Mouse (Mus musculus): Measurements from ENCODE around the gene Olfr403.
"Not testable (repeated sequence)": the region's sequence is repeated elsewhere in the genome, so short reads cannot be mapped to it uniquely, and the experiment has no call there.

Gene Olfr403

DNA sequence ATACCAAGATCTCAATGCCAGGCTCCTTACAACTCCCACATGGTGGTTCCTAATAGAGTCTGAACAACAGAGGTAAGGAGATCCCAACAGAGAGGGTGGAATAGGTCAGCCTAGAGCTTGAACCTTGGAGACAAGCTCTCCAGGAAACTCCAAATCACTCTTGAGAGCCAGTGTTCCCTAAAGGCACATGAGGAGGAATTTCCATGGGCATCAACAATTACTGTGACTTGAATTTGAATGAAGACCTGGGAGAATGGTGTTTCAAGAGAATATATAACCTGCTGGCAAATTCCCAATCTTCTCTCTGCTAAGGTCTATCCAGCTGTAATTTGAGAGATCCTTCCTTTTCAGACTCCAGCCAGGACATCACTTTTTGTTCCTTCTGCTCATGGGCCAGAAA, at the start of gene Olfr403:
Gene Olfr403 (plus strand): TSS at position 301 of the 400 bp plus-strand sequence.
- no peak for DNase-seq (ENCODE audit: low spot score in 2 of 2)

DNA sequence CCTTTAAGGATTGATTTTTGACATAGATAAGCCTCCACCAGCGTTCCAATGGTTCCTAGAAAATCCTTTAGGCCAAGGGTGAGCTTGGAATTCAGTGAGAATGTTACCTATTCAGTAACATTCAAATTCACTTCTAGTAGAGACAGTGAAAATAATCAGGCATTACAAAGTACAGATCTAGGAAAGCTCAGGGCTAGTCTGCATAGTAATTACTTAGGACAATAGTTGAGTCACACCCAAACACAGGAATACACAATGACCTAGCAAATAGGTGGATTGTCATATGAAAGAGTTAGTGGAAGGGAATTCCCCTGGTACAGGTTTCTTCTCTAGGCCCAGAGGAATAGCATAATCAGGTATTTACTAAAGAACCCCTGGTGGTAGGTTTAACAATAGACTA, 46.0 kb upstream of the Olfr403 start:
- not testable (repeated sequence) for DNase-seq (ENCODE audit: low spot score in 2 of 2)

DNA sequence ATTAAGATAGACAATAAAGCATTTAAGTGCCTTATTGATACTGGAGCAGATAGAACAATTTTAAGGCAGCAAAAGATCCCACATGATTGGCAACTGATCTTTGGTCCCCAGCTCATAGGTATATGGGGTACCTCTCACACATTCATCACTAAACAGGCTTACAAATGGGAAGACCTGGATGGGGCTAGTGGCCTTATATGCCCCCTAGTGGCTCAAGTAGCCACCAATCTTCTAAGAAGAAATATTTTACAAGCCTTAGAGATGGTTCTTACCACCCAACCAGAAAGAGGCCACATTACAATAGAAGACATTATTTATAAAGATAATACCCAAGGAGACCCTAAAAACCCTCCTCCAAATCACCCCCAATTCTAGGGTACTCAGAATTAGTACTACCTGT, 40.2 kb upstream of the Olfr403 start:
- DNase-seq (ENCODE audit: low spot score in 2 of 2): no peak

DNA sequence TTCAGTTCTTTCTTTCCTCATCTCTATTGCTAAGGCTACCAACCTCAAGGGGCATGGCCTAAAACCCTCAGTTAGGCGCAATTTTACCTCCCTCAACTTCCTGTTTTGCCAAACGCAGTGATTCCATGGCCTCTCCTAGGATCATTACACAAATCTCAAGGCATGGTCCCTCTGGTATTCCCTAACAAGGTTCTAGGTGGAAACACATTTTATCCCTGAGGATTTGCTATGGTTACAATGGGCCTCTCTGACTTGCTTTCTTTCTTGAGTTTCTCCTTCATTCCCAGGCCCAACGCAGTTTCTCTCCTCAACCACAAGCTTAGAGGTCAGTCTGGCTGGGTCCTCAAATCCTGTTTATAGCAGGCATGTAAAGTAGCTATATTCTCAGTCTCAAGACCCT, 32.8 kb upstream of the Olfr403 start, which contains the start of gene Olfr402:
Gene Olfr402 (plus strand): TSS at position 301 of the 400 bp plus-strand sequence.
- no peak for DNase-seq (ENCODE audit: low spot score in 2 of 2)

DNA sequence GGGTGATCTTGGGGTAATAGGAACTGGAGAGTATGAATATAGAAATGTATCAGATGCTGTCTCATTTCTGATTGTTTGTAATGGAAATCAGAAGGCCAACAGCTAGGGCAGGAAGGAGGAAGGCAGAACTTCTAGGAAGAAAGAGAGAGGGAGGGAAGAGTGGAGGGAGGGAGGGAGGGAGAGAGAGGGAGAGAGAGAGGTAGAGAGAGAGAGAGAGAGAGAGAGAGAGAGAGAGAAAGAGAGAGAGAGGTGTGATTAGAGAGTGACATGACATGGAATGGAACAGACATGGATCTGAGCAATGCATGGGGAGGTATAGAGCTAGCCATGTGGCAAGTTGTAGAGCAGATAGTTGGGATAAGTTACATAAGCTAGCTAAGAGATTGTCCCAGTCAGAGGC, 17.3 kb upstream of the Olfr403 start:
- DNase-seq (ENCODE audit: low spot score in 2 of 2): no peak

DNA sequence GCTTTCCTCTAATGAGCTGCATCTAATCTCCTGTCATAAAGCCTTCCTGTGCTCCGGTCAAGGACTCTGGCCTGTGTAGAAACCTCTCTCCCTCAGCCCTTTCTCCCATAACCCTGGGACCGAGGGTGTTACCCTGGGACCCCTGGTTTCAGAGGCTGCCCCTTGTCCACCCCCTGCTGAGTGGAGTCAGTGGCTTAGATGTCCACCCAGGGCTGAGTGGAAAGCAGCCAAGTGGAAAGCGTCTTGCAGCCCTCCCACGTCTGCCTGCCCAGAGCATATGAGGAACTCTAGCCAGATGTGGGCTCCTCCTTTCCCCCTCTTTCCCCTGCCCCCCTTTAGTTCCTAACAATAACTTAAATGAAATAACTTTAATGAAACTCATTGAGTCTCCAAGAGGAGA, 2.9 kb upstream of the Olfr403 start:
- DNase-seq (ENCODE audit: low spot score in 2 of 2): no peak

DNA sequence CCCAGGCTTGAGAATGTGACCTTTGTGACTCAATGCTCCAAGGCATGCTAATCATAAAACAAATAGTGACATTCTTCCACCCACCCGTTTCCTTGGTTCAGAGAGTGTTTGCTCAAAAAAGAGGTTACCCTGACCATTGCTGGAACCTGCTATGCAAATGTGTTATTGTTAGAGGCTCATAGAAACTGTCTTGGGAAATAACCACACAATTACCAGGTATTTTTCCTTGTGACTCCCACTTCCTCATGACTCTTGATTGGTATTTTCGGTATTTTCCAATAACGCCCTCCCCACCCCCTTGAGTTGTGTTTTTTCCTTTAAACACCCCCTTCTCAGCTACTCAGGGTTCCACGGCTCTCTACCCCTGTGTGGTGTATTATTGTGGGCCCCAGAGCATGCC, 2.3 kb upstream of the Olfr403 start:
- no peak for DNase-seq (ENCODE audit: low spot score in 2 of 2)

DNA sequence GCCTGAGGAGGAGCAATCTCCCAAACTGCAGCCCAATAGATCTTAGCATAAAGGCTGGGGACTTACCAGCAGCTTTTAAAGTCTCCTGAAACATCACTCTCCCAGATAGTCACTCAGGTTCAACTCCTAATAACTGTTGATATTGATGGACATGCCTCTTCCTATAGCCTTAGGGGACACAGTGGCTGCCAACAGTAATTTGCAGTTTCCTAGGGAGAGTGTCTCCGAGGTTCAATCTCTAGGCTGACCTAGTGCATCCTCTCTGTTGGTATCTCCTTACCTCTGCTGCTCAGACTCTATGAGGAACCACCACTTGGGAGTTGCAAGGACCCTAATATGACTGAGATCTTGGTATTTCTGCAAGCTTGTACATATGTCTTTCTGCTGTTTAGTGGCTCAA, 25.2 kb downstream of the Olfr403 start, which contains the start of gene Olfr43:
Gene Olfr43 (minus strand): TSS at position 101 of the 400 bp plus-strand sequence.
- no peak for DNase-seq (ENCODE audit: low spot score in 2 of 2)

DNA sequence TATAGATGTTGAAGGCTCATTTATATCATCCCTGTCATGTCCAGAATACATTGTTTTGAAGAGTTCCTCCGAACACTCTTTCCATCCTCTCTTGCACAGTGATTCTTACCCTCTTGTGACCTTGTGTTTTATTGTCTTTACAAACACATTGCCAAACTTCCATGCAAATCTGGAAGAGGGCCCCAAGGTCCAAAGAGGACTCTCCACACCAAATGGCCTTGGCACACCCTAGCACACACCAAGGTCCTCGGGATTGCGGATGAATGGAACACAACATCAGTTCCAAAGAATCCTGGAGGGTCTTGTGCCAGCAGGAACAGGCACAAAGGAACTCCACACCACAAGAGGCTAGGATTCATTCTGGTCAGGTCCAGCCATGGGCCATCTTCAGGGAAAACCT, 55.2 kb downstream of the Olfr403 start:
- DNase-seq (ENCODE audit: low spot score in 2 of 2): no peak

Measured in natural killer cell, adult 2 months (primary cell).